Mouse (Mus musculus): ENCODE data around the gene Syt16.

Gene Syt16

GRCm38 (mm10) chr12:74108663-74109081, 111.2 kb downstream of the Syt16 start:
- no peak for DNase-seq

GRCm38 (mm10) chr12:74109462-74110068, 112.1 kb downstream of the Syt16 start:
- DNase-seq = no peak

GRCm38 (mm10) chr12:74116825-74117224, 119.4 kb downstream of the Syt16 start:
- peak in 1 of 2 experiments; percentile 12 for DNase-seq

GRCm38 (mm10) chr12:74125796-74126195, 128.3 kb downstream of the Syt16 start:
- peak in 1 of 2 experiments; percentile 21 for DNase-seq

GRCm38 (mm10) chr12:74128229-74128628, 130.8 kb downstream of the Syt16 start:
- no peak for DNase-seq

GRCm38 (mm10) chr12:74131790-74132189, 134.3 kb downstream of the Syt16 start:
- DNase-seq = no peak

GRCm38 (mm10) chr12:74142147-74142546, 144.7 kb downstream of the Syt16 start:
- DNase-seq = no peak

GRCm38 (mm10) chr12:74144385-74144784, 146.9 kb downstream of the Syt16 start:
- DNase-seq = no peak

GRCm38 (mm10) chr12:74160791-74161190, 163.3 kb downstream of the Syt16 start:
- no peak for DNase-seq

GRCm38 (mm10) chr12:74163080-74163479, 165.6 kb downstream of the Syt16 start:
- no peak for DNase-seq

GRCm38 (mm10) chr12:74171257-74171656, 173.8 kb downstream of the Syt16 start:
- peak; percentile 5 to 22 for DNase-seq

- peak in 1 of 2 experiments; percentile 8 for DNase-seq
These were observed 176.4 kb downstream of the Syt16 start for GRCm38 (mm10) chr12:74173902-74174301.

- no peak for DNase-seq
These were observed 187.1 kb downstream of the Syt16 start for GRCm38 (mm10) chr12:74184596-74184995.

GRCm38 (mm10) chr12:74188243-74188785, 190.9 kb downstream of the Syt16 start:
- DNase-seq = no peak

- peak; percentile 32 to 37 for DNase-seq
These were observed 191.4 kb downstream of the Syt16 start for GRCm38 (mm10) chr12:74188815-74189214.

GRCm38 (mm10) chr12:74189840-74190239, 192.4 kb downstream of the Syt16 start:
- DNase-seq = no peak

GRCm38 (mm10) chr12:74190297-74190696, 192.8 kb downstream of the Syt16 start:
- DNase-seq = no peak

GRCm38 (mm10) chr12:74192552-74192951, 195.1 kb downstream of the Syt16 start:
- DNase-seq = no peak

GRCm38 (mm10) chr12:74201410-74201809, 203.9 kb downstream of the Syt16 start:
- DNase-seq = no peak

GRCm38 (mm10) chr12:74202431-74203042, 205.1 kb downstream of the Syt16 start:
- DNase-seq = no peak

GRCm38 (mm10) chr12:74212156-74212555, 214.7 kb downstream of the Syt16 start:
- no peak for DNase-seq

GRCm38 (mm10) chr12:74216103-74216728, 218.8 kb downstream of the Syt16 start:
- DNase-seq = no peak

GRCm38 (mm10) chr12:74219909-74220308, 222.4 kb downstream of the Syt16 start:
- no peak for DNase-seq

GRCm38 (mm10) chr12:74220651-74221050, 223.2 kb downstream of the Syt16 start:
- DNase-seq = no peak
